Mouse (Mus musculus) fat pad, adult 2 months (tissue): ENCODE data around the gene Gm5767.
A peak's percentile ranks its signal among the peaks of the same experiment; 100 is the strongest.

Source experiments
- DNase-seq: peaks from one replicate; pipeline ENCODE4 v3.0.0-alpha.2; 2011; ENCODE audit warnings: low read depth, low spot score; ENCODE audit errors: extremely low read depth

Gene Gm5767

DNA sequence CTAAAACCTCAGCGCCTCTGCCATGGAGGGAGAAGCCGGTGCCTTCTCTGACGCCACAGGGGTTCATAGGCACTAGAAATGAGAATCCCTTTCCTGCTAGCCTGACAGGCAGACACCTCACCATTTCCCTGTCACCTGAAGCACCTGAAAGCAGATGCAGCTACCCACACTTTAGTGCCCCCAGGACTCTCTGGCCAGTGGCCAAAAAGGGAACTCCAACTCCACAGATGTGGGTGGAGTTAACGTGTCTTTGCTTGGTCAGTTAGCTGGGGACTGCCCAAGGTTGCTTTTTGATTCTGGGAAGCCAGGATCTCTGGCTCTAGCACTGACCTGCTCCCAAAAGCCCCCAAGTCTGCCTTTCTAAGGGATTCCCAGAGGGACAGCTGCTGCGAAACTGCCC lies 11.1 kb upstream of the Gm5767 start:
- no peak for DNase-seq

DNA sequence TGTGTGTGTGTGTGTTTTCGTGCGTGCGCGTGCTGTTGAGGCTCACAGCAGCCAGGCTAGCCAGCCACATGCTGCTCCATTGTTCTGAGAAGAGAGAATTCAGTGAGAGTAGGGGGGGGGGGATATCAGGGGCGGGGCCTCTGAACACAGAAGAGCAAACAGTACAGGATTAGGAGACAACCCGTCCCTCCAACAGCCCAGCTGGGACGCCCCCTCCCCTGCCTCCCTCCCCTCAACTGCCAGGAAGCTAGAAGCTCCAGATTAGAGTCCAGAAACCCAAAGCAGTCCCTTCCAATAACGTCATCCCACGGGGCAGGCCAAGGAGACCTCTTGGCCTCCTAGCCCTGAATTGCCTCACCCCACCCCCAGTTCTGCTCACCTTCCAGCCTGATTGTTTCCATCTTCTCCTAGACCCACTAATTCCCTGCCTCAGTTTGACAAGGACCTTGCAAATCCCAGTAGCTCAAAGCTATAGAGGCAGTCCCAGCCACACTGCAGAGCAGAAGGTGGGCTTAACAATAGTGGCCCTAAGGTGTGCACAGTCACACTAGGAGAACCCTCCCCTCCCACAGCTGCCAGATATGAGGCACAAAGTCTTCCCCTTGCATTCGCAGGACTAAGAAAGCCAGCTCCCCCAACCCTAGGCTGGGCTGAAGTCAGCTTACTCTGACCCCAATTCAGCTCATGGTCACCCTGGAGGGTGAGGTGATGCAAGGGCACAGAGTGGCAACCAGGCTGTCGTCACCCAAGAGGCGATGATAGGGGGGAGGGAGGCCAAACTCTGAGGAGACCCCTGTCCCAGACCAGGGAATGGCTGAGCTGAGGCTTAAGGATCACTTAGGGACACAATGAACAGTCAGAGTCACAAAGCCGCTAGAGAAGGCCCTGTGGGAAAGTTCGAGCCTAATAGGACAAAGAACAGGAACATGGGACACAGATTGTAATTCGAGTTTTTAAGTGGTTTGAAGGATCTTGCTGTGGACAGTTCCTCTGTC lies 10.2 kb upstream of the Gm5767 start:
- DNase-seq = no peak

DNA sequence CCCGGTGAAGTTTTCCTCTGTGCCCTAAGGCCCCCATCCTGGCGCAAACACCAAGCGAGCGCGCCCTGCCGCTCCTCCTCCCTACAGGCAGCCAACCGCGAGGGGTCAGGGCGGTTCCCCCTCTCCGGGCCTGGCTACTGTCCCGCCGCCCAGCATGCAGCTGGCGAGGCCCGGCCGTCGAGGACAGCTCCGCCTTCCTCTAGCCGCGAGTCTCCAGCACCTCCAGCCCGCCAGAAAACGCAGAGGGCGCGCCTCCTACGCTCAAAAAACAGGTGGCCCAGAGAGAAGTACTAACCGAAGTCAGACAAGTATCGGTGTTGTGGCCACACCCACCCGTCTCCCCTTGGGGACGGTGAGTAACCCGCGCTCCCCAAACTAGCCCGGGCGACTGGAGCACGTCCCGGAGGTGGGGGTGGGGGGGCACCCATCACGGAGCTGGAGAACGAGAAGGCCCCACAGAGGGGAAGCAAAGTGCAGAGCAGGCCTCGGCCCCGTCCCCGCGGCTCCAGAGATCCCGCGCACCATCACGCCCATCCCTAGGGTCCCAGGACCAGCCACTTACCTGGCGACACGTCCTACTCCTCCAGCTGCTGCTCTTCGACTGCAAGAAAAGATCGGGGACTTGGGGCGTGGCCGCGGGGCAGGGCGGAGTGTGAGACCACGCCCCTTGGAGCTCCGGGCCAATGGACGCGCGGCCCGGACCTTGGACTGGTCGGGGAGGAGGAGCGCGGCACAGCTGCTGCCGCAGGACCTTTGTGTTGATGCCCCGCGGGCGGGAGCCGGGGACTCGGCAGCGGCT lies 8.8 kb upstream of the Gm5767 start, which contains the start of gene Carhsp1:
Gene Carhsp1, minus strand, starts transcription at position 605 of the 799 bp plus-strand sequence.
- DNase-seq = no peak

DNA sequence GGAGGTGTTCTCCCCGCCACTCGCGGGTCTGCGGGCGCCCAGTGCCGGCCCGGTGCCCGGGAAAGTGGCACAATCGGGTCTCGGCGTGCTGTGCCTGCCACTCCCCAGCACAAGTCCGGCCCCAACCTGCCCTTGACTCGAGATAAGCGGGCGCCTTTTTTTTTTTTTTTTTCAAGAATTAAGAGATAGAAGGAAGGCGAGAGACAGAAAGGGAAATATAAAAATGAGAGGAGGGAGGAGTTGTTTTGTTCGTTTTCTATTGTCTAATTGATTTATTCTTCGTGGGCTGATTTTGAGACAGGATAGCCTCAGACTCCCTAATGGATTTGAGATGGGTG lies 8.3 kb upstream of the Gm5767 start:
- DNase-seq = no peak

DNA sequence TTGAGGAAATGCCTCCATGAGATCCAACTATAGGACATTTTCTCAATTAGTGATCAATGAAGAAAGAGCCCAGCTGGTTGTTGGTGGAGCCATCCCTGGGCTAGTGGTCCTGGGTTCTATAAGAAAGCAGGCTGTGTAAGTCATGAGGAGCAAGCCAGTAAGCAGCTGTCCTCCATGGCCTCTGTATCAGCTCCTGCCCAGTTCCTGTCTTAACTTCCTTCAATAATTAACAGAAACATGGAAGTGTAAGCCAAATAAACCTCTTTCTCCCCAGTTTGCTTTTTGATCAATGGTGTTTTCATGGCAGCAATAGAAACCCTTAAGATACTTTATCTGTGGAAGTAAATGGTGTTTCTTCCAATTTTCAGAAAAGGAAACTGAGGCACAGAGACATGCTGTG lies 7.8 kb upstream of the Gm5767 start:
- no peak for DNase-seq

DNA sequence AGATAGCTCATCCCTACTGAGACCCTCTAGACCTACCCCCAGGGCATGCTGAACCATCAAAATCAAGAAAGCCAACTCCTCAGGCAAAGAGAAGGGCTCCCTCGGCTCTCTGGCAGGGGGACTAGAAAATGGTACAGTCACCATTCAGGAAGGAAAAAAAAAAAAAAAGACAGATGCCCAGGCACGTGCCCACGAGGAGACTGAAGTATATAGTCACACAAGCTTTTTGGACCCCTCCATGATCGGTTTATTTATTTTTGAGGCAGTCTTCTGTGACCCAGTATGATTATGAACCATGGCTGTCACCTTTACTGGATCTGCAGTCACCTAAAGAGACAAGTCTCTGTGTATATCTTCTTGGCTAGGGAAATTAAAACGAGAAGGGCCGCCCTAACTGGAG lies 7.2 kb upstream of the Gm5767 start:
- no peak for DNase-seq

DNA sequence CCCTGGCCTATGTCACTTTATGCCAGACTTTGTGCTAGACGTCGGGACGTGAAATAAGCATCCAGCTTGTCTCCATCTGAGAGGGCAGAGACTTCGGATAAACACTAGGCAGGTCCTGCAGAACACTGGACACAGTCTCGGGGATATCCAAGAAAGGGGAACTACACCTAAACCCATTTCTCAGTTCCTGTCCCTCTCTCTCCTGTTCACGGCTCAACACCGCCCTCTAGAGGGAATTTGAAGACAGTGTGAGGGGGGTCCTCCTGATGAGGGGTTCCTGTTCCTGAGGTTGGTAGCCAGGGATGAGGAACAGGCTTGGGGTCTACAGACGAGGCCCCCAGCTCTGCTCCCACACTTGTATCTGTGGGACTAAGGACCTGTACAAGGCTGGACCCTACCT lies 6.4 kb upstream of the Gm5767 start:
- no peak for DNase-seq

DNA sequence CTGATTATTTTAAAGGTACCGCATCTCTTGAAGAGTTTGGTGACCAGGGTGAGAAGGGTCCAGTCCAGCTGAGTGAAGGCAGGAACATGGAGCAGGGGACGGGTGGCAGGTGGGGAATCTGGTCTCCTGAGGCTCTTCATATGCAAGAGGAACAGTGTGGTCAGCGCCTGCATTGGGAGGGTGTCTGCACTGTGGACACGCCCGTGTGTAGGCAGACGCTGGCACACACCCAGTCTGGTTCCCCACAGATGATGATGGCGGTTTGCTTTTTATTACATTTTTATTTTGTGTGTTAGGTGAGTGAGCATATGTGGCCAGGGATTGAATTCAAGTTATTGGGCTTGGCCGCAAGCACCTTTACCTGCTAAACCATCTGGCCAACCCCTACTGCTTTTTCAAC lies 5.0 kb upstream of the Gm5767 start:
- no peak for DNase-seq

DNA sequence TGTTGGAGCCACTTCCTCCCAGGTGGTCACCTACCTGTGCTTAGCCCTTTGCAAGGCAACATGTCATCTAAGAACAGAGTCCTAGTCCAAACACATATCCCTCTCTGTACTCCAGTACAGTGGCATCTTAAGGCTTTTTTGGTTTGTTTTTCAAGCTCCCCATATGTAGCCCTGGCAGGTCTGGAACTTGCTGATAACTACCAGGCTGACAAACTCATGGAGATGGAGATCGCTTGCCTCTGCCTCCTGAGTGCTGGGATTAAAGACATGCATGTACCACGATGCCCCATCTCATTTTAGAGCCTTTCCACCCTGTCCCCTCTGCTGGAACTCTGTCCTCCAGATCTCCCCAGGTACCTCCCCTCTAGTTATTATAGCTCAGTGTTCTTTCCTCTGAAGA lies 4.3 kb upstream of the Gm5767 start:
- no peak for DNase-seq

DNA sequence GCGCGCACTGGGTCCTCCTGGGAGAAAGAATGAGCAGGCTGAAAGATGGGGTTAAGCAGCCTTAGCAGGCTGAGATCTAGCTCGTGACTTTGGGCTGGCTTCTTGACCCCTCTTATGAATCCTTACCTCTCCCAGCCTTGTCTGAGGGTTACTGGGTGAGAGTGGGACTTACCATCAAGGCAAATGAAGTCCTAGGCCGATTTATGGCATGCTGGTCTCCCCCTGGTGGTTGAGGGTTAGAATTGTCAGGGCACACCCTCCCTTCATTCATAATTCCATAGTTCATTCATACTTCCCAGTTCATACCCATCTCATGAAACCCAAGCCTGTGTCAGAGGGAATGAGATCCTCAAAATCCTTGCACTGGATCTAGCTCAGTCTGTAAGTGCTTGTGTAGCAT lies 3.8 kb upstream of the Gm5767 start:
- DNase-seq = no peak

DNA sequence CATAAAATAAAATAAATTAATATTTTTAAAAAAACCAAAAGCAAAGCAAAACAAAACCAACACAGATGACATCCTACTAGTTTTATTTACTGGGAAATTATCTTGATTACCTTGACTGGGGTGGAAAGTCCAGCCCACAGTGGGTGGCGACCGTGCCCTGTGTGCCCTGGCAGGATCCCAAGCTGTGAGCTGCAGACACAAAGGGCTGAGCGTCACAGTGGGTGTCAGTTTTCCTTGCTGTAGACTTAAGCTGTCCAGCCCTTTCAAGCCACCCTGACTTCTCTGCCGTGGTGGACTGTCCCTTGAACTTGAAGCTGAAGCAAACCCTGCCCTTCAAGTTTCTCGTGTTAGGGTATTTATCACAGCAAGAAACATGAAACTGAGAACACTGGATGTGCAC lies 2.5 kb upstream of the Gm5767 start:
- DNase-seq = no peak

DNA sequence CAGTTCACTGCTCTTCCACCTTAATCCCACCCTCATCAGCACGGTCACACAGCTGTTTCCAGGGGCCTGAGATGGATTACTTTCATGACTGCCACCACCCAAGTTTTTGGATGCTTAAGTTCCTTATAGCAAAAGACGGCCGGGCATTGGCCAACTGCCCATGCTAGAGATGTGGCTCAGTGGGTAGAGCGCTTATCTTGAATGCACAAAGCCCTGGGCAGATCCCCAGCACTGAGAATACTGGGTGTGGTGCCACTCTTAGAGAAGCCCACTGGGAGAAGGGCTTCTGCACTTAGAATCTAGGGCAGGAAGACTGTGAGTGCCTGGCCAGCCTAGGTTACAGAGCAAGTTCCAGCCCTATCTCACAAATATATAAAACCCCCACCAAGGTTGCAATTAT lies 1.9 kb upstream of the Gm5767 start:
- no peak for DNase-seq

DNA sequence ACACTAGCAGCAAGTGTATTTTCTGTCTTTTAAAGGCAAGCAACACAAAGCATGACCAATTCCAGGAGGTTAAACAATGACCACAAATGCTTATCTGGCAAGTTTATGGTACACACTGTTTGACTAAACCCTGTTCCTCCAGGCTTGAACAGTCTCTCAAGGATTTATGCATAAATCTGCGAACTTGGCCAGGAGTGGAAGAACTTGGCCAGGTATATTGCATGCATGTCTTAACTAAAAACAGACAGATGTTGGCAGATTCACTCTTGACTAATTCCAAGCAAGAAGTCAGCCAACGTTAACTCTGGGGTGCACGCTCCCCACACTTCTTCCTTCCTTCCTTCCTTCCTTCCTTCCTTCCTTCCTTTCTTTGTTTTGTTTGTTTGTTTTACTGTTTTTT lies 790 bp upstream of the Gm5767 start:
- DNase-seq = peak; percentile 63

DNA sequence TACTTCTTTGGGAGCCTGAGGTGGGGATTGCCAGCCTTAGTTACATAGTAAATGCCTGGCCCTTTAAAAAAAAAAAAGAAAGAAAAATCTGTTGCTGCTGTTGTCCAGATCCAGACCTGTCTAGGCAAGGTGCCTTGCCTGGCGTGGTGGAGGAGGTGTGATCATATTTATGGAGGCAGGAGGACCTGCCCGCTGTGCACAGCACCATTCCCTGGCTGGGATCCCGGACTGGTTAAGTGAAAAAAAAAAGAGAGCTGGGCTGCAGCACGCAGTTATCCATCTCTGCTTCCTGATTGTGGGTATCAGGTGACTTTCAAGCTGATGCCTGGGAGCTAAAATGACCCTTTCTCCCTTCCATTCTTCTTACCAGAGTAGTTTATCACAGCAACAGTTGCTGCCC lies 4.5 kb downstream of the Gm5767 start:
- DNase-seq = peak; percentile 55

DNA sequence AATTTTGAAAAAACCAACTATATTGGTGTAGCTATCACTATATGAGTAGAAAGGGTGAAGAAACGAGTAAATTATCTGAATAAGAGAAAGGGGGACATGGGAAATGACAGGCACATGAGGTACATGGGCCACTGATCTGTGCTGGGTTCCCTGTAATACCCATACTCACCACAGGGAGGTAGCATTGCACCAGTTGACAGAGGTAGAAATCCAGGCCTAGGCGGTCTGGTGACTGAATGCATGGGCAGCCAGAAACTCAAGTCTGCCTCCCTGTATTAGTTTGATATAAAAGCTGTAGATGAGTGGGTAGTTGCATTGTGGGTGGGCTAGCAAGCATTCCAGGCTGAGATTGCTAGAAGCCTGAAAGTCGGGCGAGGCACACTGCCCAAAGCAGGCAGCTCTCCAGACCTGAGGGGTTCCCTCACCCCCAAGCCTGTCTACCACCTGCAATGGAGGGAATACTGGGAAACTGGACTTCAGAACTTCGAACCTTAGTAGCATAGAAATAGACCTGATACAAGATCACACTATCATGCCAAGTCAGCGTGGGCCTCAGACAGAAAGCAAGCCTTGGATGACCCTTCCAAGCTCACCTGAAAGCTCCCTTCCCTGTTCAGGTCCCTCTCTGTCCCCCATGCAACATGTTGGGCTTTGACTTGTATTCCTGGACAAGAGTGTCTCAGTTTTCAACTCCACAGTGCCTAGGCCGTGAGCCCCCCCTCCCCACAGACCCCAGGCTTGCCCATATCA lies 5.7 kb downstream of the Gm5767 start:
- no peak for DNase-seq

DNA sequence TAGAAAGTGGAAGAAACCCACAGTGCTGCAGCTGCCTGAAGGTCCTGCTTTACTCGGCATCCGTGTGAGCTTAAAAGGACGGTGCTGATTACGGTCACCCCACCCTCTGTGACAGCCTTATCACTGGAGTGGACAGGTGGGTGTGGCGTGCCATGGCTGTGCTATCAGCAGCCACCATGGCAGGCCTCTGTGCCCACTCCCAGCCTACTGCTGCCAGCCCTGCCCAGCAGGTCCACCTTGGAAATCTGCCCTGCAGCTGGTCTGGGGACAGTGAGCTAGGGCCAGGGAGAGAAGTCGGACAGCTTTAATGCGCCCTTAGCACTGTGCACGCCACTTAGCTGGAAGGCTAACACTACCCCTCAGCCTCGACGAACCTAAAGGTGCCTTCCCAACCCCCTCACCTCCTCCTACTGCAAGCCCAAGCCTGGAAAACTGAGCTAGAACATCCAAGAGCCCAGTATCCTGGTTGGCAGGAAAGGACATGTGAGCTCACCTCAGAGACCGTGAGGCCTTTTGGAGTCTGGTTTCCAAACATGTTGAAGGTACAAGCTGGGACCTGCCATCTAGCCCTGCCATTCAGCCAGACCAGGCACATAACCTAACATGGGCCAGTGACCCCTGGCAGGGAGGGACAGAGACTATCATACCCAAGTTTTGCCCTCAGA lies 6.4 kb downstream of the Gm5767 start:
- DNase-seq = peak; percentile 57

DNA sequence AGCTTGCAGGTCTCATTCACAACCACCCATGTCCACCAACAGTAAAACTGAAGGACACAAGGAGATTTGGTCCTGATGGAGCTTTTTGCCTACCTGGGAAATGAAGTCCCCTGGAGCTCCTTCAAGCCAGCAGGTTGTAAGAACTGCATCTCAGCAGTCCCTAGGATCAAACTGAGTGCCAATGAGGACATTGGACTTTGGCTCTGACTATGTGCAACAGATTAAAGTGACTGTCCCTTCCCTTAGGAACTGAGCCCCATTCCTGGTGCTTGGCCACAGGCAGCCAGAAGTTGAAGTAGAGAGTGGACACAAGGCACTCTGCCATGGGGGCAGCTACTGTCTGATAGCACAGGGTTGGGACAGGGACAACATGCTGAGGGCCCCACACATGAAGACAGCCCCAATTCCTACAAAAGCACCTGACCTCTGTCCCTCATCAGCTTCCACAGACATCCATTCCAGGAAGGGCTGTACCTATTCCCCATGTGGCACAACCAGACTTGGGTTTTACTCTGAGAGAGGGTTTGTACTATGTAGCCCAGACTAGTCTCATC lies 7.1 kb downstream of the Gm5767 start:
- DNase-seq = no peak

DNA sequence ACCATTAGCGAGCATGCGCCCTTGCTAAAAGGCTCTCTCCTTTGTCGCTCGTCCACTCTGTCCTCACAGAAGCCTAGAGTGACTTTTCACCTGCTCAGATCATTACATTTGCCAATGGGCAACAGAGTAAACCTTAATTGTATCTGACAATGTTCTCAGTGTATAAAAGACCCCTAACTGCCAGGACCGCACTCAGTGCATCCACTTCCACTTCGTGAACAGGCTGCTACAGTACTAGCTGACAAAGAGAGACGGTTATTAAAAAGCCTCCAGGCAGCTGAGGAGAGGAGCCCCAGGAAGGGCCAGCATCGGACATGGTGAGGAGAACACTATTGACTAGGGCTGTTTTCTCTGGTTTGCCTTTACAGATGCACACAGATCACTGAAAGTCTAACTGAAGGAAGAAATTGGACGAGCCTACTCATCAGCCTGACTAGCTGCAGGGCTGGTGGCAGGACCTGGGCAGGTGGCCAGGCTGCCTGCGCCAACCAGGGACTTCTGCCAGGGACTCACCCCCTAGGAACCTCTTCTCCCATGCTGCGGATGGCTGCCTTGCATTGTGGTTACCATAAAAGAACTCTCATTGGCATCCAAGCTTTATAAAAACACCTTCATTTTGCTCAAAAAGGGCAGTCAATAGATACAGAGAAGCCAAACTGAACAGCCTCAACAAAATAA lies 9.5 kb downstream of the Gm5767 start:
- no peak for DNase-seq

DNA sequence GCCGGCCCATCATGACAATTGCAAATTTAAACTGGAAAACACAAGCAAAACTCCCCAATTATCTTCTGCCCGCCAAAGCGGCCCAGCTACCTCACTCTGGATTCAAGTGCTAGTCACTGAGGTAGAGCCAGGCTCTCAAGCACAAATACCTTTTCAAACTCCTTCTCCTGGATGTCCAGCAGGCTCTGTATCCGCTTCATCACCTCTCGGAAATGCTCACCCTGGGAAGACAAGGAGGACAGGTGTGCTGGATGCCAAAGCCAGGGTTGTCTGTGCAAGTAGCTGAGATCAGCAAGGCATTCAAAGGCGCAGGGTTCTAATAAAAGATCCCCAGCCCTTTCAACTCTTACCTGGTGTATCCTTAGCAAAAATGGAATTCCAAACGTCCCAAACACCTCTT lies 10.6 kb downstream of the Gm5767 start:
- no peak for DNase-seq

DNA sequence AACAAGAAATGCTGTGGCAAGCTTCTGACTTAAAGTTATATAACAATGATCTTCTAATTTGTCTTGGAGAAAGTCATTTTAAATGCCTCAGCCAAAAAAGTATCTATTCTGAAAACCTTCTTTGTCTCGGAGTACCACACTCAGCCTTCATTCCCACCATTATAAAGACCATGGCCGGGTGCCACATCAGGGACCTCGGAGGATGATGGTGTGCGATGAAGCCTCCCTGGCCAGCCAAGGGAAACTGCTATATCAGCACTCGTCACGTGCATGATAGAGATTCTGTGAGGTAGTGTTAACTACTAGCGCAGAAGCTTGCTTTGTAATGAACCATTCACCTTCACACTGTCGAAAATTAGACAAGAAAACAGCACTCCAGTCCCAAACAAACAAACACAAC lies 19.0 kb downstream of the Gm5767 start:
- no peak for DNase-seq
